Mouse (Mus musculus) adrenal gland, adult (tissue): ENCODE measurements at regions not wholly inside any gene's neighbourhood (a gene's known extent, or its start where the extent isn't known, plus 50 kb on each side); places are given as distances from the start of the nearest gene placed in this dataset.

ENCODE experiments used
- DNase-seq, 2 experiments: peaks; one replicate each; pipeline ENCODE4 v3.0.0; 2022 to 2023; ENCODE audit warnings: low spot score in 1 of 2; ENCODE audit not compliant: inconsistent age in 2 of 2

DNA sequence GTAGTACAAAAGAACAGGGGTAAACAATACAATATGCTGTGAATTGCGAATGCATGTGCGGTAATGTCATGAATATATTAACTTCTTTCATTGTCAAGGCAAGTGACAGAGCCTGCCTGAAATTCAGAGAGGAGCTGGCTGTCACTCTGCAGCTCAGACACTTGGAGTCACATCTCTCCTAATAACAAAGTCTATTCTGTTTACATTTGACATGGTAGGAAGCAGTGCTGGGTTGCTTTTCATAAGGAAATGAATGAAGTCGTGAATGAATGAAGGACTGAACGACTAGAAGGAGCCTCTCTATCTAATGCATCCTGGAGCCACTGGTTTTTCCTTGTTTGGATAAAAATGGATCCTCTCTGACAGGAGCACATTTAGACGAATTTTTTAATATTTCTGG, 1053.9 kb downstream of the 5730522E02Rik start:
- no peak for DNase-seq

DNA sequence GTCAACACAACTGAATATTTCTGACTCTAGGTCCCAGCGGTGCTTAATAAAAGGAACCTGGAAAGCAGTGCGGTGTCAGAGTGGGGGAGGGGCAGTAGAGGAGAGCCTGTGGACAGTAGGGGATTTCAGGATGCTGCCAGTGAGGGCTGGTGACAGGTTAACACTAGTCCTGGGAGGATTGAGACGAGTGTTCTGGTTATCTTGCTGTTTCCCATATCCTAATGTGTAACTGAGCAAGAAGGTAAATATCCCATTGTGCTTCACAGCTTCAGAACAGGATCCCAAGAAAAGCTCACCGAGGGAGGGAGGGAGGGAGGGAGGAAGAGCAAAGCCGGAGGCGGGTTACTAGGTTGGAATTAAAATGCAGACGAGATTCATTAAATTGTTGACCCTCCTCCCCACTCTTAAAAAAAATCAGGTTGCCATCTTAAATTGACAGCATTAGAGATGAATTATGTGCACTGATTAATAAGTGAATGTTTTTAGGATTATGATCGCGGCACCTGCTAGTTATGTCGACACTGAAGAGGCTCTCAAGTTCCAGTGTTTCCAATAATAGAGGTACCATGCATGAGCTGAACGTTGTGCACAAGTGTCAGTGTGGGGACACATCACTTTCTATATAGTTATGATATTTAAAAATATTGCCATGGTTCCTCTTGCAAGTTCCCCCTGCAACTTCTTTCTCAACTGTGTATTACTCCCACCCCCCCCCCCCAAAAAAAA, 1053.3 kb downstream of the 5730522E02Rik start:
- DNase-seq = no peak

DNA sequence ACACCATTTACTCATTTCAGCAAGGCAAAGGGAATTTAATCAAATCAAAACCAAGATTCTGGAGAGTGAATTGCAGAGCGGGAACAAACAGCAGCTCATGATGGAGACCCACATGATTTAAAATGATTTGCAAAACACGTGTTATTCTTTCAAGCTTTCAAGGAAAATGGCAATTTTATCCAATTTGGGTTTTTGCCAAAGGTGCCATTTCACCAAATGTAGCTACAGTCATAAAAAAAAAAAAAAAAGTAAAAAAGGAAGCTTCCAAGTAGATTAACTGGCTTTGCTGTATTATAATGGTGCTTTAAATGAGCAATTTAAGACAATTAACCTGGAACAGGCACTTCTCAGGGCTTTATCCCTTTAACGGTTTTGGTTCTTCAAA, 1052.7 kb downstream of the 5730522E02Rik start:
- no peak for DNase-seq

DNA sequence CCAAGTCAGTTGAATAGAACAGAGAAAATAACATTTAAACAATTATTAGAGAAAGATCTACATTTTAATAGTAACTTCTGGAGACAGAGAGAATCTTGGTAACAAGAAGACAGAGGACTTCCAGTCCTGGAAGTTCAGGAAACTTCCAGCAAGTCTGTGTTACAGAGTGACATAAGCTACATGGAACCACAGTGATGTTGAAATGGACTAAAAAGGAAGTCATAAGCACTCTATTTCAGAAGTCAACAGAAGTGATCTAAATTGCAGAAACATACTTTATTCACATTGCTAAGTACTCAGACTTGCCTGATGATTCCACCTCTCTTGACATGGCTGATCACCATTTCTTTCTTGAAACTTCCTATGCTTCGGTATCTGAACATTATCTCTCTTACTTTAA, 1051.7 kb downstream of the 5730522E02Rik start:
- no peak for DNase-seq

DNA sequence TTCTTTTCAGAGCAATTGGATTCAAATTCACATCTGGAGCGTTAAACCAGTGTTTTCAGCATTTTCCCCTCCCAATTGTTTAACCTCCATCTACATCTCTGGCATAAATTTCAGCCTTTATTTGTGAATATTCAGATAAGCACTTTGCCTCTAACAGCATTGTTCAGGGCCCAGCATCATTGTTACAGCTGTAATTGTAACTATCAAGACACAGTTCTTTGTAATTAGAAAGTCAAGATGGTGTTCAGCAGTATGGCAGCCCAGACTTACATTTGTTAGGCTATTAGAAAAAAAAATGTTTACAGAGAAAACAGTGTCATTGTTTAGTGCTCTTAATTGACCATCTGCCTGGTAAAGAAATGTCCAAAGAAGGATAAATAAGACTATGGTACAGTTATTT, 1042.6 kb downstream of the 5730522E02Rik start:
- DNase-seq = no peak

DNA sequence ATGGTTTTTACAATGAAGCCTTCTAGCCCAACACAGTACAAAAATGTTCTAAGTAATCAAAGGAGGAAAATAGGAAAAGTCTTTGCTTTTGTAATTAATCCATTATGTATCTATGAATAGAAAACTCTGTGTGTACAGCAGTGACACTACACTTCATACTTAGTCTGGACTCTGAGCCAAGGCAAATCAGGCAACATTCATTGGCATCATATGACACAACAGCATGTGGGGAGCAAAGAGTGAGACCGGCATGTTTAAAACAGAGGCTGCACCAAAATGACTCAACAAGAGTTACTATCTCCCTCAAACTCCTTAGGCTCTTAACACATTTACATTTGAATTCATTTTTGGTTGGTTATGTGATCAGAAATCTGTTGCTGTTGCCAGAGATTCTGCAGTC, 1039.5 kb downstream of the 5730522E02Rik start:
- no peak for DNase-seq
